Mouse (Mus musculus): ENCODE measurements at regions not wholly inside any gene's neighbourhood (a gene's known extent, or its start where the extent isn't known, plus 50 kb on each side); places are given as distances from the start of the nearest gene placed in this dataset.

DNA sequence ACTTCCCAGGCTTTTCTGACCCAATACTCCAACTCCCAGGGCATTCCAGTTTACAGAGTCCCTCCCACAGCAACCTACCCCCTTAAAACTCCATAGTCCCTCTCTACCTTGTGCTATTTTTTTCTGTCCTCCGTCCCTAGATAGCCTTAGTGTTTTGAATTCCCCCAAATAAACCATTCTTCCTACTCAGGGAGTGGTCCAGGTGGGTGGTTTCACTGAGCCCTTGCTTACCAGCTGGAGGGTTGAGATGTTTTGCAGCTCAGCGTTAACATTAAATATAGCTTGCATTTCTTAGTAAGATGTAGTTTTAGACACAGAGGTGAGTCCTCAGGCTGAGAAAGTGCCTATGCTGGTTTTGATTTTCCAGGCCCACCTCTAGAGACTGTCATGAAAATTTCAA, 313.0 kb downstream of the Bmper start:
- DNase-seq (ENCODE audit: low spot score), result no peak

DNA sequence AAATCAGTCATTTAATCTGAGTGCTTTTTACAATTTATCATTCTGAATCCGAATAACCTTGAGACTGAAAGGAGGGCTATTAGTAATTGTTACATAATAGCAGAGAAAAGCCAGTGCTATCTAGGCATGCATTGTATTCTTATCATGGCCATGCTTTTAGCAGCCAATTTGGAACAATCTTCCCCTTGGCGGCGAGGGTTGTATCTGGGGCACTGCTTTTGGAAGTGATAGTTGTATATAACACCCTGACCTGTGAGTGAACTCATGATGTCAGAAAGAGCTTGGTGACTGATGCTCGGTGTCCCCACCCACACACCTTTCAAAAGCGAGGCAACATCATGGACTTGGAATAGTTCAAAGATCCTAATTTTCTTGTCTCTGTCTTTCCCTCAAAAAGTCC, 315.2 kb downstream of the Bmper start:
- DNase-seq (ENCODE audit: low spot score), result no peak

DNA sequence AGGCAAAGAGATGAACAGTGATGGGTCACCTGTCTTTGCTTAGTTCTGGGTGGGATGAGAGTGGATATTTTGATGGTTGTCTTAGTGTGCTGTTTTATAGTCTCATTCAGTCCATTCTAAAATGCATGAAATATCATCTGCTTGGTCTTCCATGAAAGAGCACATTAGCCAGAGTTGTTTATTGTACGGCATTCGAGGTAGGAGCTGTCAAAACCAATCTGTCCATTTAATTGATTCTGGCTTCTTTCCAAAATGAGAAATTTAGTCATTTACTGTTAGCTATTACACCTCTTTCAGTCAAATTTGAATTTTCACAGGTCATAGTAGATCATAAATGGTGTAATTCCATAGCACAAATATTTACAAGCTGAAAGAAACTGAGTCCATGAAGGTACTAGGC, 328.8 kb downstream of the Bmper start:
- peak; percentile 52 for DNase-seq (ENCODE audit: low spot score)

DNA sequence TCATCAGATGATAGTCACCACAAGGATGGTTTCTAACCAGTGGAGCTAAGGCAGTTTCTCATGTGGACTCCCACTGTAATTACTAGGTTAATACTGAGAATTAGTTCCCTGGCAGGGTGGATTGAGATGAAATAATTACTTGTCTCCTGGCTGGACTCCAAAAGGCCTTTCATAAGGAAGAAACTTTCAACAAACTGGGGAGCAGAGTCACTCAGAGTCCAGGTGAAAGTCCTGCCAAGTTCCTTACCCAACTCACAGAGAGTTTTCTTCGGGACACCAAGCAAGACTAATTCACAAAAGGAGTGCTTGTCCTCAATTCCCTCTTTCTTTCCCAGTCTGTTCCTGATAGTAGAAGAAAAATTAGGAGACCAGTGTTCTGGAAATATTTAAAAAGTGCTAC, 330.9 kb downstream of the Bmper start:
- DNase-seq (ENCODE audit: low spot score), result no peak

DNA sequence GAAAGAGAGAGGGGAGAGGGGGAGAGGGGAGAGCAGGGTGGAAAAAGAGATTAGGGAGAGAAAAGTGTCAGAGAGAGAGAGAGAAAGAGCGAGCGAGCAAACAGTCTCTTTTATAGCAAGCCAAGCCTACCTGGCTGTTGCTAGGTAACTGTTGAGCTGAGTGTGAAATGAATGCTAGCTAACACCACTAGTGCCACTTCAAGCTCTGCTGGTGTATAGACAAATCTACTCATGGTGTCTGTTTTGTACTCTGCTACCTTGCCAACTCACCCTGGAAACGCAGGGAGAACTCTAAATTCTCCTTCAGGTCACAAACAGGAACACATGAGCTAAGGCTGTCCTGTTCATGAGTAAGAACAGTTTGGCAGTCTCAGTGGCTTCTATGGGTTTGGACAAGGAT, 334.7 kb downstream of the Bmper start:
- no peak for DNase-seq (ENCODE audit: low spot score)

DNA sequence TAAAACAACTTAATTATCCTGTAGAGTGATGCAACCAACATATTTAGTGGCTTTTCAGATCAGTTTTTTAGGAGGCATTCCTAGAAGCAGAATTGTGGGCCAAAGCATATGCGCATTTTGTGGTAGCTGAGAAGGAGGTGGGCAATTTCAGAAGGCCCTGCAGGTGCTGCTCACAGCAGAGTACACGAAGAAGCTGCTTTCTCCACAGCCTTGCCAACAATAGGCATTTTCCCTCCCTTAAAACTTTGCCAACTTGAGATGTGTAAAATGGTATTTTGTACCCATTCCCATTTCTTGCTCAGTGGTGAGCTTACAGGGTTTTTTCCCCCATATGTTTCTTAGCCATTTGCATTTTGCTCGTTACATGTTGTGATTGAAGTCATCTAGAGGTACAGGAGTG, 339.0 kb downstream of the Bmper start:
- DNase-seq (ENCODE audit: low spot score), result no peak

DNA sequence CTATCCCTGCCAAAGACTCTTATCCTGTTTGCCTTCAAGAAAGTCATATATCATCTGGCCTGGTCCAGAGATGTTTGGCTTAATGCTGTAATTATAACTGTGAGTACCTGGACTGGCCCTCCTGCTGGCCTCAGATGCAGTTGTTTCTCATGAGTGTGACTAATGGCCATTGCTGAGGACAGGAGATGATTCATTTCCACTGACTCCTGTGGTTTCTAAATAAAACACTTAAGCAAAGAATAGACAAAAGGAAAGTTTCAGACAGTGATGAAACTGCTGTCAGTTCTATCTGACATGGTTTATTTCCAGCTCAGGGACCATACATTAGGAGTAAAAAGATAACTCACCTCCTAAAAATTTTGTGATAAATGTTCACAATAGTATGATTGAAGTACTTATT, 344.2 kb downstream of the Bmper start:
- DNase-seq (ENCODE audit: low spot score), result no peak

DNA sequence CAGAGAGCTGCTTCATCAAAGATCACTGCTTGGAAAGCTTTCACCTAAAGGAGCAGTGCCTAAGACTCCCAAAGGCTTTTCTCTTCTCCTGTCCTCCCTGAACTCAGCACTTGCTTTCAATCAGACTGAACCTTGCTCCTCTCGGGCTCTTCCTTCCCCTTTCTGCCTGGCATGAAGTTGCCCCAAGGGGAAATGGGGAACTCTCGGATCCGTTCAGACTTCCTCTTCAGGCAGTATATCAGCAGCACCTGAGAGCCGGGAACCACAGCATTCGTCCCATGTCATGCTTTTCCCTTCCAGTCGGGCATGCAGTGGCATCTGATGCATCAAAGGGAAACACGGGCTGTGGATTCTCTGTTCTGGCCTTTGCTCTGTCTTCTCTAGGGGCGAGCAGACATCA, 347.3 kb downstream of the Bmper start:
- no peak for DNase-seq (ENCODE audit: low spot score)

DNA sequence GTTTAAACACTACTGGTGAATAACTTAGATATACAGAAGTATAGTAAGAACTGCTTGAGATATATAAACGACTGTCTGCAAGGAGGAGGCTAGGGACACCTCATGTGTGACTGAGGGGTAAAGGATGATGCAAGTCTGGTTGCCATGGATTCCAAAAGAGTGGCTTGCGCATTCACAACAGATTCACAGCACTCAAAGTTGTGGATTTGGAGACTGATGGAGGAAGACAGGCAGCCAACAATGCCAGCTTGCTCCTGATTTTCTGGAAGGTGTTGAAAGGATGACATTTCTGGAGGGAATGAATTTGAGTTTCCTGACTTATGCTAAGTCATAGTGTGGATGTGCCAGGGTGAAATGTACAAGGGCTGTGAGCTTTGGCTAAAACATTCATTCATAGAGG, 353.4 kb downstream of the Bmper start:
- DNase-seq (ENCODE audit: low spot score), result no peak

DNA sequence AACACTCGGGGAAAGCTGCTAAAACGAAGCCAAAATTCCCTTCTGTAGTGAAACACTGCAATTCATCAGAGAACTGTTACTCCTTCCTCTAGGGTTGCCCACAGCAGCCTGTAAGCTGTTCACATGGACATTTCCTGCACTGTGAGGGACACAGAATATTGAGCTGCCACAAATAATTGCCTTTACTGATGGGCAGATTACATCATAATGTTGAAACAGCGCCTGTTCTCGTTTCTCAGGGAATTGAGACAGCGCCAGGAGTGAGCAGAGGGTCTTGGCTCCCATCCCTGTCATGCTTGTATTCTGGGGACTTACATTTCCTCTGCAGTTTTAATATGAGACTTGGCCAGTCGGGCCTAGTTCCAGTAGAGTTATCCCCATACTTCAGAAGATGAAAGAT, 357.3 kb downstream of the Bmper start:
- DNase-seq (ENCODE audit: low spot score), result no peak

DNA sequence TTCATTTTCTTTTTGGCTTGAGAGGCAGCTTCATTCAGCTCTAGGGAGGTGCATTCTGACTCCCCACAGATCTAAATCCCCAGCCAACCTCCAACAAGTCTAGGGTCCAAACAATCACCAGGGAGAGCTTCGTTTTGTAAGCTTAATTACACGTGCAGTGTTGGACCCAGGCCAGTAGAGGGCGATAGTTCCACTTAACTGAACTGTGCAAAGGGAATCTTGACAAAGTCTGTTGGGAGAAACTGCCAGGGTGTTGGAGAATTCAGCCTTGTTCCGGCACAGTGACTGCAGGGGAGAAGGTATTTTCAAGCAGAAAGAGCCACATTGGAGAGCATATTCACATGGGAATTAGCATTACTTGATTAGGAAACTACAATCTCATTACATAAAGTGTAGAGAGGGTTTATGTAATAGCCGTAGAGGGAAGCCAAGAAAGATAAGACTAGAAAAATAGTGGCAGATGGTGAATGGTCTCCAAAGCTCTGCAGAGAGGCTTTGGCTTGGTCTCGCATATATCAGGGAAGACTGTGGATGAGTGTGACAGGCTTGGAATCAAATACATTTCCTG, 358.2 kb downstream of the Bmper start:
- DNase-seq (ENCODE audit: low spot score), result peak; percentile 87

DNA sequence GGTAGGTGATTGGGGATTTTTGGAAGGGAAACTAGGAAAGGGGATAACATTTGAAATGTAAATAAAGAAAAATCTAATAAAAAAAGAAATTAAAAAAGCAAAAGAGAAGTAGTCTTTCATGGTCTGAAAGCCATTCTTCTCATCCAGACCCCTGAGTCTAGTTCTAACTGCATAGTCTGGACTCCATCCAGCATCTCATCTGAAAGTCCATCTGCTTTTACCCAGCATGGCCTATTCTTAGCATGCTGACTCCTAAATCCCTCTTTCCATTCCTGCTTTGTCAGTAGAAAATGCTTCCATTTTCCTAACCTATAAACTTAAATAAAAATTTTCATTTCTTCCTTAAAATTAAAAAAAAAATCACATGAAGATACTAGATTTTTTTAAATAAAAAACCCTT, 361.7 kb downstream of the Bmper start:
- no peak for DNase-seq (ENCODE audit: low spot score)

DNA sequence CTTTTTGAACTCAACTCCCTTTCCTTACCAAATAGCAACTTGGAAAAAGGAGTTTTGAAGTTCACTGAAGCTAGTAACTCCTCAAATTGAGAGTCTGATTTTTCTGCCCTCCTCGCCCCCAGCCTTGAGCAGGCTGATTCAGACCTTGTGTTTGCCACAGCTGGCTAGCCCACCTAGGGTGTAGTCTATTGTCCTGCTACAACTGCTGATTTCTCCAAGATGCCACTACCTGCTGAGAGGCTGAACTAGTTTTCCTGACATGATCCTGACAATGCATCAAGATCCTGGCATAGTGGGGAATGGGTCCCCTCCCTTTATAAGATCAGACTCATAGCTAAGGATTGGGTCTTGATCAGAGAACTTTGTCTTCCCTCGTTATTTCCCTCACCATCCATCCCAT, 366.1 kb downstream of the Bmper start:
- no peak for DNase-seq (ENCODE audit: low spot score)

DNA sequence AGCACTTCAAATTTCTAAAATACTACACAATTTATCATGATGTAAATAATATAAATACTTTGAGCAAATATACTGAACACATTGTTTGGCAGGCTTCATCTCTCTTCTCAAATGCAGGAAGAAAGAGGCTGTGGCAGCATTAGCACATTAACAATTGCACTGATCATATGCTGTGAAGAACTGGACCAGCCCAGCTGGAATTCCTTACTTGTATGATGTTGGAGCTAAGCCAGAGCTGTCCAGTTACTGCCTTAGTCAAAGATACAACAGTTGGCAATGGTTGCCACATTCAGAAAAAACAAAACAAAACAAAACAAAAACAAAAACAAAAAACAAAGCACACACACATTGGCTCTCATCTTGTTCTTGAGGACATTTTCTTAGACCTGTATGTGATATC, 369.0 kb downstream of the Bmper start:
- DNase-seq (ENCODE audit: low spot score), result no peak

DNA sequence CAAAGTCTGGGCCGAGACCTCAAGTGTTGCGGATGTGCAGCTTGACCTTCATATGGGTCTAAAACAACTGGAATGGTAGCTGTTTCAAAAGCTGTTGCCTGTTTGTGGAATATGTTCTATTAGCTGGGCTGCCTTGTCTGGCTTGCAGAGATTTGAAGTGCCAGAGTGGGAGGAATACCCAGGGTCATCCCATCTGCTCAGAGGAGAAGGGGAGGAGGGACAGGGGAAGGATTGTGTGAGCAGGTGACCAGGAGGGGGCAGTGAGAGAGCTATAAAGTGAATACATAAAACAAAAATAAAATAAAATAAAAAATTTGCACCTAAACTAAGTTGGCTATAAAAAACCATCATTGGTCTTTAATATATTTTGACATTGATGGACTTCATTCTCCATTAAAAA, 377.7 kb downstream of the Bmper start:
- no peak for DNase-seq (ENCODE audit: low spot score)
